Mouse (Mus musculus) layer of hippocampus, adult 11-12 months (tissue): ENCODE measurements around the gene Mroh9.

Experiments used
- DNase-seq: peaks from one replicate; pipeline ENCODE4 v3.0.0; 2022; ENCODE audit warnings: low spot score

The Mroh9 gene

GRCm38 (mm10) chr1:163085570-163085969 is at the start of gene Mroh9:
TSS of gene Mroh9 (minus strand) at chr1:163085670.
- DNase-seq, result no peak

DNA sequence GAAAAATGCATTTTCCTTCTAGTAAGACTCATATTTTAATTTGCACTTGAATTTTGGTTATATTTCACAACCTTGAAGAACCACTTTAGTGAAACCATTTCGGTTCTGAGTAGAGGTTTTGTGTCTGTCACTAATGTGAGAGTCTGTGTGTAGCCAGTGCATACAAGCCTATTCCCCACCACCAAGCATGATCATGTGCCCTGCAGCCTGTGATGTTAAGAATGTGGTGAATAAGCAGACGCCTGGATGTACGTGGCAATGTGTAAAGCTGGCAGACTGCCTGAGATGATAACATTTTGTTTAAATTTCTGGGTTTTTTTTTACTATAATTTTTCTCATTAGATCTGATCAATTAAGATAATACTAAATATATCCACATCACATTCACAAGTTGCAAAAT is 44.5 kb upstream of the Mroh9 start:
- no peak for DNase-seq

DNA sequence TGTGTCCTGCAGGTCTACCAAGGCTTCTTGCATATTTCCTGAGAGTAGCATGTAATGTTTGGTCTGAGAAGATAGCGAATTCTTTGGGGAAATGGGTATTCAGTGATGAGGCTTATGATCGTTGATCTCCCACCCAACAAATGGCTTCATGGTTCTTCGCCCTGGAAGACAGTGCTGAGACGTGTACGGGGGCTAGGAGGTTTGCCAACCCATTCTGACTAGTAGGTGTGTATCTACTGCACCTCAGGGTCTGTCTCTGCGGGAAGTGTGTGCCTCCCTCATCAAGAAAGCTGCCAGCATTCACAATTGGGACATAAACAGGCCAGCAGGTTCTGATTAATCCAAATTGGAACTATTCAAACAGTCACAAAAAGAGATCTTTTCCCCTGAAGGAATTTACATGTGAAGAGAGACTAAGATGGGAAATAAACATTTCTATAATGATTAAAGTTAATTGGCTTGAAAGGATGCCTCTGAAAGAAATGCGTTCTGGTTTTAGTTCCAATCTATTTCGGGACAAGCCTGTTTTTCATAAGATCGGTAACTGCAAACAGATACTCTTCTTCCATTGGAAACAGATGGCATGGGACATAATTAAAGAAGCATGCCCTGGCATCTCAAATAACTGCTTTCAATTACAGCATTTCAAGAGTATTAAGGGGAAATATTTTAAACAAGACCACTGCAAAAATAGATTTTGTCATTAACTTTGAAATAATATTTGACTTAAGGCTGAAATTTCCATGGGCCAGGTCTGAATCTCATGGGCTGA is 43.8 kb upstream of the Mroh9 start:
- no peak for DNase-seq

GRCm38 (mm10) chr1:163126175-163126881 is 40.9 kb upstream of the Mroh9 start:
- DNase-seq, result no peak

GRCm38 (mm10) chr1:163122414-163122813 is 36.9 kb upstream of the Mroh9 start:
- no peak for DNase-seq

DNA sequence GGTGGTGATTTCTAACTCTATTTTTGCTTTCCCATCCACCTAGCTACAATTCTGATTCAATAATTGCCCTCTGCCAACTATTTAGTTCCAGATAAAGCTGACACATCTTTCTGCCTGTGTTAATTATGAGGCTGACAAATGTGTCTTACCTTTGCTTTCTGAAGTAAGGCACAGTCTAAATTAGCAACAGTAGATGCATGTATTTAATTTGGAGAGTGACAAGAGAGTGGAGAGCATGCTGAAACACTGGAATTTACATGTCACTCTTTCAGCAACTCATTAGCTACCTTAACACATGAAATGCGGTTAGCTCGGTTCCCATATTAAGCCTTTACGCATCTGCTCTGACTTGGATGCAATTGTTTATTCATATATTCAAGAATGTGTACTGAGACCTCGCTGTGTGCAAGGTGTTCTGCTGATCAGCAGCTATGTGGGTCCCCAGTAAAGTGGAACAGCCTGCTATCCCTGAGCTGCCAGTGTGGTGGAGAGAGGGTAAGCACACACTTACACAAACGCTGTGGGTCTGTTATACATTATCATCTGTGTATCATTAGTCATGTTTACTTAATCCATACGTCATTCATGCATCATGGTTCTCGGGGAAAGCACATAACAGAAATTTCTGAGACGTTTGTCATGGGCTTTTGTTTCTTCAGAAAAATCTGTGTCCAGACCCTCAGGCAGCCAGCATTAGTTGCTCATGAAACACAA is 28.1 kb upstream of the Mroh9 start:
- no peak for DNase-seq

DNA sequence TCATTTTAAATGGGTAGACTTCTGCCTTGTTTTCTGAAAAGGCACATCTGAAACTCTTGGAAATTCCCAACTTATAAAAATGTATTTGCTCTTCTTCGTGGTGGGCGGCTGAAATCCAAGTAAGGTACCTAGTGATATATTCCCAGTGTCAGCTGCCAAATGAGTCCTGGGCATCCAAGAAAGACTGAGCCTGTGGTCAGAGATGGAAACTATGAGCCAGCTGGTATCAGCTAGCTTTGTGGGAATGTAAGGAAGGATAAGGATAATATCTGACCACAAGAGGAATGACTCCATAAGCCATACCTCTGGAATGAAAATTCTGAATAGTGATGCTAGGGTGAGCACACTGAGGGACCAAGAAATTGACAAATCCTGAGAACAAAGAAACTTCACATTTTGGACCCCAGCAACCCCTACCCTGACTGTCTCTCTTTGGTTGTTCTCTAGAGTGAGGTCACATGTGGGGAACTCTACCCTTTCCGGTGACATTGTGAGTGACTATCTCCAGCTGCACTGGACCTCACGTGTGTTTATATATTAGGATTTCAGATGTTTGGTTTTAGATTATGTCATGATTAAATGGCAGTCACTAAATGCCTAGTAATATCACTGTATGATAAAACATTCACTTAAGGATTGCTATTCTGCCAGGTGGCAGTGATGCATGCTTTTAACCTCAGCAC is 27.2 kb upstream of the Mroh9 start:
- no peak for DNase-seq

DNA sequence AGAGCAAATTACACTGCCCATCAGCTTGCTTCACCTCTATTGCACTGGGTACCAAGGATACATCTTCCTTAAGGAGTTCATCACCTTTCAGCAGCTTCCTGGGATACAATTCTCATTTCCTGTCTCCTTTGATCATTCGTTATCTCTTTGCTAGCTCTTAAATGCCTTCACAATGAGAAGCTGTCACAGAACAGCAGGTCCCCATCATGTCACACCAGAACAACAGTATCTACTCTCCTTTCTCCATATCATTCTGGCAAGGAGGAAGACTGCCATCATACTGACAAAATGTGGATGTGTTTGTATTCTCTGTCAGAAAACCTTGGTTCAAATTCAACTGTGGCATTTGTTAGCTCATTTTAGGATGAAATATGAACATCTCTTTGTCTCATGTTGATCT is 19.5 kb upstream of the Mroh9 start:
- no peak for DNase-seq

GRCm38 (mm10) chr1:163091438-163092155 is 6.1 kb upstream of the Mroh9 start:
- peak; percentile 43 for DNase-seq

DNA sequence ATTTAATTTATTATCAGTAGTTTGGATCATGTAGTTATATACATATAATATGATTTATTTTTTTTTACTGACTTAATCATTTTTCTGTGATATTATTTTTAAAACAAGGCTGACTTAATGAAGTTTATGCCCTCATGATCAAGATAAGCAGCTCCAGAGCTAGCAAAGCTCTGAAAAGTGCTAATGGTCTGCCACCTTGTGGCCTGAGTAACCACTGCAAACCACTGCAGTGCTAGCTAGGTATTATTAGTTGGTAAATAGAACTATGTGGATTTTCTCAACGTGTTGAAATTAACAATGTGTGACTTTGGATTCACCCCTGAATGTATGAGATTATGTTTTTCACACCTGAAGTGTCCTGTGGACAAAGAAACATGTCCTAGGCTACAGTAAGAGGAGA is 15.0 kb downstream of the Mroh9 start:
- DNase-seq, result peak; percentile 38

GRCm38 (mm10) chr1:163060381-163060780 is 25.1 kb downstream of the Mroh9 start:
- peak; percentile 5 for DNase-seq

DNA sequence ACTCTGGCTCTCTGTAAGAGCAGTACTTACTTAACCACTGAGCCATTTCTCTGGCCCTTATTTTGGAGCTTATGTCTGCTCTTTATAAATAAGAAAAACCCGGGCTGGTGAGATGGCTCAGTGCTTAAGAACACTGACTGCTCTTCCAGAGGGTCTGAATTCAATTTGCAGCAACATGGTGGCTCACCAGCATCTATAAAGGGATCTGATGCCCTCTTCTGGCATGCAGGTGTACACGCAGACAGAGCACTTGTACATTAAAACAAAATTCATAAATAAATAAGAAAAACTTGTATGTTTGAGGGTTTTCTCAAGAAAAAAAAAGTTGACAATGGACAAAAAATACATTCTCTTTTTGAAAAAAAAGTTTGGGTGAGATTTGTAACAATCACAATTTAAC is 28.1 kb downstream of the Mroh9 start:
- peak; percentile 5 for DNase-seq

- DNase-seq, result no peak
Measured at GRCm38 (mm10) chr1:163055629-163056028, 29.8 kb downstream of the Mroh9 start.

DNA sequence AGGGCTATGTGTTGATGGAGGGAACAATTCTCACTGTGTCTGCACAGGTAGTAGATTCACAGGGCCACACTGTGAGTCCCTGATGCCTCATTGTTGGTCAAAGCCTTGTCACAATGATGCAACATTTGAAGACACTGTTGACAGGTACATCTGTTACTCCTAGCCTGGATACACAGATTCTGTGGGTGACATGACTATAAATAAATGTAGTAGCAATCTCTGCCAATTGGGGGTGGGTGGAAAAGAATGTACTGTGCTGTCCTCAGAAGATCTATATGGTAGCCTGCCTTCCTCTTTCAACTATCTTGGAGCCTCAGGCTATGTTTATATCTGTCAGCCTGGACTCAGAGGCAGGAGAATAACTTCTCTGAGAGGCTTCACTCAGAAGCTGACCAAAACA is 62.4 kb downstream of the Mroh9 start:
- no peak for DNase-seq

GRCm38 (mm10) chr1:163009220-163009619 is 76.2 kb downstream of the Mroh9 start:
- DNase-seq, result no peak

- DNase-seq, result no peak
Measured at GRCm38 (mm10) chr1:163003496-163003895, 82.0 kb downstream of the Mroh9 start.

- no peak for DNase-seq
Measured at GRCm38 (mm10) chr1:163001271-163001829, 84.1 kb downstream of the Mroh9 start.

- DNase-seq, result no peak
Measured at GRCm38 (mm10) chr1:162987546-162987945, 97.9 kb downstream of the Mroh9 start.

GRCm38 (mm10) chr1:162986777-162987176 is 98.7 kb downstream of the Mroh9 start:
- DNase-seq, result no peak

DNA sequence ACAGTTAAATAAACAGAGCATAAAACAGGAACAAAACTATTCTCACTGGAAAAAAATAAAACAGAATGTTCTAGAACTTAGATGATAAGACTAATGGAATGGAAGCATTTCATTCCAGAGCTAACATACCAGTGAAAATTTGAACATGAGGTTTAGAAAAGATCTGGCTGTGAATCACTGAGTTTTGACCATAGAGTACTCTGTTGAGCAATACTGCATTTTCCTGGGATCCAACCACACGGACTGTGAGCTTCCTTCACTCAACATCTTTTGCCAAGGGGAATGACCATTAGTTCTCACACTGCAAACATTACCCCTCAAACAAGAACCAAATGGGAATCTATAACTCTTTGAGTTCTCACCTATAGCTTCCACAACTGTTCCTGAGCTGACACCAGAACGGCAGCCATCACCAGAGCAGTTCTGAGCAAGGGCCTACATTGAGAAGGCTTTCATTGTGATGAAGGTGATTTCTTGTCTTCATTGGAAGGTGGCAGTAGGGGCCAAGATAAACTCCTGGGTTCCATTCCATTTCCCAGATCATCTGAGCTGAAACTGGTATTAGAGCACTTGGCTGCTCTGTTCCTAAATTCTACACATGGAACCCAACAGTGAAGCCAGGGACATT is 99.2 kb downstream of the Mroh9 start:
- no peak for DNase-seq

DNA sequence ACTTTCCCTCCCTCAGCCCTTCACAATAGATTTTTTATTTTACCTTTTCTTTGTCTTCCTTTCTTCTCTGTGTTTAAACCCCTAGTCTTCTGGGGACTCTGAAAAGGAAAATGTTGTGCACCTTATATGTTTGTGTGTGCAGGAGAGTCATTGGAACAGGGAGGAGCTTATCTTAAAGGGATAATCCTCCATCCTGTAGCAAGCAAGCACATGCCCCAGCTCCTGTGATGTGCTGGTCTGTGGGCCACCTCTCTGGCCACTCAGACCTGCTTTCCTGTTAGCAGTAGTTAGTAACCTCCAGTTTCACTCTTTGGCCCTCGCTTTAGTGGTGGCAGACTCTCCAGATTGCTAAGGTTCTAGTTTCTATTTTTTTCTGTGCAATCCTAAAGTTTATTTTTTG is 101.0 kb downstream of the Mroh9 start, which contains the start of gene Fmo3:
TSS of gene Fmo3 (minus strand) at position 101 of the 400 bp plus-strand sequence.
- DNase-seq, result no peak
